Mouse (Mus musculus) left cerebral cortex, postnatal 14 days (tissue): ENCODE data around the gene Sh3kbp1. TPM values are rescaled to one million over a fixed set of nuclear protein-coding genes. Genes with fewer than 3 reads are reported as not detected.
"Not testable (repeated sequence)": the region's sequence is repeated elsewhere in the genome, so short reads cannot be mapped to it uniquely, and the experiment has no call there.

ENCODE experiments used
- DNase-seq, 2 experiments: peaks; one replicate each; pipeline ENCODE4 v3.0.0; 2021 to 2022; ENCODE audit warnings: low spot score in 2 of 2, mixed read lengths in 1 of 2
- intact Hi-C: fragments of 180-260 bp; cut with DNase I; formaldehyde crosslinking; loops from one replicate; pipeline ENCODE4 v1.15.1; 2025
- long read RNA-seq, 2 experiments: library from polyadenylated mRNA; stranded (forward); transcript quantifications; one replicate each; pipeline ENCODE4 v2.0.0; 2021
- total RNA-seq, 2 experiments: library from RNA; stranded (reverse); gene quantifications; 2 replicates each; pipeline ENCODE4 v1.2.3; 2021

Gene Sh3kbp1
- 10 to 100 TPM; 49.4 to 59.4 TPM for total RNA-seq
- long read RNA-seq, experiment 1, full-length matches to known transcripts, result 17 of 41 reads
- long read RNA-seq, experiment 1, partial matches to known transcripts, result 7 of 41 reads
- long read RNA-seq, experiment 1, other reads (novel, unspliced or antisense), result 17 of 41 reads
- long read RNA-seq, experiment 2, full-length matches to known transcripts, result 16 of 35 reads
- long read RNA-seq, experiment 2, partial matches to known transcripts, result 5 of 35 reads
- long read RNA-seq, experiment 2, other reads (novel, unspliced or antisense), result 14 of 35 reads

DNA sequence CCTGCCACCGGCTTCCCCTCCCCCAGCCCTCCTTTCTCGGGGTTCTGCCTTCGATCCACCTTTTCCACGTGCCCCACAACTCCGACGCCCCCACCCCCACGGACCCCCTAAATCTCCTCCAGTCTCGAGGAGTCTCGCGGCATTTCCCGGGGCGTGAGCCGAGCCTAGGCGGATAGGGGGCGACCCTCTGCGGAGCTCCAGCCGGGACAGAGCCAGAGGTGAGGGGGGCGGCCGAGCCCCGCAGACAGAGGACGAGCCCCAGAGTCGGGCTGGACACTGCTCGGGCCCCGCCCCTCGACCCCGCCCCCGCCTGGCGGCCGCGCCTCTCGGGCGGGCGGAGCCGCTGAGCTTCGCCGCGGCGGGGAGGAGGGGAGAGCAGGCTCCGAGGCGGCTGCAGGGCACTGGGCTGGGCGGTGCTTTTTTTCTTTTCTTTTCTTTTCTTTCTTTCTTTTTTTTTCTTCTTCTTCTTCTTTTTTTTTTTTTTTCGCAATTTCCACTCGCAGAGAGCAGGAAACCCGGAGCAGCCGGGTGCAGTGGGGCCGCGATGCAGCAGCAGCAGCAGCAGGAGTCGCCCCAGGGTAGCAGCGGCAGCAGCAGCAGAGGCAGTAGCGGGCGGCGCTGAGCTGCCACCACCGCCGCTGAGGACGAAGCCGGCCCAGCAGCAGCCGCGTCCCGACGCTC, at the start of gene Sh3kbp1:
Sh3kbp1 (plus strand) TSS at position 366 of the 681 bp plus-strand sequence.
- peak; percentile 22 to 50 for DNase-seq
- intact Hi-C loops, result loop anchor here (2.0 to 10.0 kb wide), 5 partner anchors 128 to 488 kb away; no protein-coding TSS in a partner anchor

GRCm38 (mm10) chrX:159584738-159585137, 42.3 kb upstream of the Sh3kbp1 start:
- DNase-seq, intact Hi-C loops: not testable (repeated sequence)

DNA sequence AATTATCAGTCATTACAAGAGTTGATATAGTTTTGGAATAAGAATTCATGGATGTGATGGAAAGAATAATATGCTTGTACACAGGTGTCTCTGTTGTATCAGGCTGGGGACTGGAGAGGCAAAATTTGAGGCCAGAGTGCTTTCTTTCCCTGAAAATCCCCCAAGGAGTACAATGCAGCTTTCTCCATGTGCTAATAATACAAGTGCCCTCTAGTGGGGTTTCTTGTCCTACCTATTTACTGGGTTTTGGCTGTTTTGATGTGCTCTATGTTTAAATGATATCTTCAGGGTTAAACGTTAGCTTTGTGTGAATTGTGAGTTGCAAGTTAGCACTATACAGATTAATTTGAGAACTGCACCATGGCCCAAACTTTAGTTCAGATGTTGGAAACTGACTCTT, 35.4 kb upstream of the Sh3kbp1 start:
- intact Hi-C loops, result no loop called here

GRCm38 (mm10) chrX:159597502-159597901, 29.6 kb upstream of the Sh3kbp1 start:
- intact Hi-C loops, result no loop called here
- DNase-seq, result no peak

More for the DNA sequence above, 35.4 kb upstream of the Sh3kbp1 start:
- DNase-seq, result no peak

- DNase-seq, result no peak
- intact Hi-C loops, result no loop called here
These were observed 22.2 kb upstream of the Sh3kbp1 start for GRCm38 (mm10) chrX:159604832-159605231.

GRCm38 (mm10) chrX:159606936-159607335, 20.1 kb upstream of the Sh3kbp1 start:
- intact Hi-C loops, result no loop called here
- DNase-seq, result peak; percentile 13 to 20

GRCm38 (mm10) chrX:159626208-159626906, 715 bp upstream of the Sh3kbp1 start:
- peak; percentile 39 to 45 for DNase-seq
- intact Hi-C loops, result loop anchor here (2.0 to 10.0 kb wide), 5 partner anchors 128 to 488 kb away; no protein-coding TSS in a partner anchor

GRCm38 (mm10) chrX:159627588-159628566, 805 bp downstream of the Sh3kbp1 start:
- intact Hi-C loops, result loop anchor here (2.0 to 10.0 kb wide), 5 partner anchors 127 to 487 kb away; no protein-coding TSS in a partner anchor
- peak; percentile 12 to 14 for DNase-seq

GRCm38 (mm10) chrX:159628629-159629028, 1.6 kb downstream of the Sh3kbp1 start:
- DNase-seq, result no peak
- intact Hi-C loops, result loop anchor here (5.0 to 10.0 kb wide), 4 partner anchors 126 to 486 kb away; no protein-coding TSS in a partner anchor

- intact Hi-C loops, result loop anchor here (5.0 to 10.0 kb wide), 4 partner anchors 126 to 486 kb away; no protein-coding TSS in a partner anchor
- no peak for DNase-seq
These were observed 2.1 kb downstream of the Sh3kbp1 start for GRCm38 (mm10) chrX:159629203-159629602.

- no peak for DNase-seq
- intact Hi-C loops, result no loop called here
These were observed 11.6 kb downstream of the Sh3kbp1 start for GRCm38 (mm10) chrX:159638500-159639227.

DNA sequence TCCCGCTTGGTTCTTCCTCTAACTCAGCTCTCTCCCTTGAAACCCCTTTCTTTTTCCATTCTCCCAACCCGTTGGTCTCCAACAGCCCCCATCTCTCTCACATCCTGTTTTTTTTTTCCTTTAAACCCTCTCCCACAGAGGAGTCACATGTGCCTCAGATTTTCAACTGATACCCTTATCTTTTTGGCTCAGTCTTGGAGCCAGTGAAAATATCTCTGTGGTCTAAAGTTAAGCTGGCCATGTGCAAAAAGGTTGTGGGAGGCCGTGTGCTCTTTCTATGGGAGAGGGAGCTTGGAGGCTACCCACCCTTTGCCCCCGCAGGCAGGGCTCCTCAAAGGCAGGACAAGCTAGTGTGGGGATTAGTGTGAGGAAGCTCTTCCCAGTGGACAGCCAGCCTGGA, 12.9 kb downstream of the Sh3kbp1 start:
- no peak for DNase-seq
- intact Hi-C loops, result no loop called here

GRCm38 (mm10) chrX:159645314-159645713, 18.2 kb downstream of the Sh3kbp1 start:
- intact Hi-C loops, result no loop called here

DNA sequence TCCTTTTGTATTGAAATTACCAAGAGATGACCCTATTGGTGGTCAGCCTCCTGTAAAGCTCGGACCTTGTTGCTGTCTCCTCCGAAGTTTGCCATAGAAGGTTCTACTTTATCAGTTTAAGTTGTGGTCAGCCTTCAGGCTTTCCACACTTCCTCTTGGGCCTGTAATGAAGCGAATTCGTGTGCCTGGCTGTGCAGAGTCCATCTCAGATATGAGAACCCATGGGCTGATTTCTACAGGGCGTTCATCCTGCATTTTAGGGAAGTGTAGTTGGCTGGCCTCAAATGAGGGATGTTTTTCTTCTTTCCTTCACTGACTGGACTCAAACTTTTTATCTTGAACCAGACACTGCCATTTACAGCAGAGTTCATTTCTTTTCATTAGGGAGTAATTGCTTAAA, 20.5 kb downstream of the Sh3kbp1 start:
- intact Hi-C loops, result no loop called here
- no peak for DNase-seq

More at GRCm38 (mm10) chrX:159645314-159645713, 18.2 kb downstream of the Sh3kbp1 start:
- no peak for DNase-seq

DNA sequence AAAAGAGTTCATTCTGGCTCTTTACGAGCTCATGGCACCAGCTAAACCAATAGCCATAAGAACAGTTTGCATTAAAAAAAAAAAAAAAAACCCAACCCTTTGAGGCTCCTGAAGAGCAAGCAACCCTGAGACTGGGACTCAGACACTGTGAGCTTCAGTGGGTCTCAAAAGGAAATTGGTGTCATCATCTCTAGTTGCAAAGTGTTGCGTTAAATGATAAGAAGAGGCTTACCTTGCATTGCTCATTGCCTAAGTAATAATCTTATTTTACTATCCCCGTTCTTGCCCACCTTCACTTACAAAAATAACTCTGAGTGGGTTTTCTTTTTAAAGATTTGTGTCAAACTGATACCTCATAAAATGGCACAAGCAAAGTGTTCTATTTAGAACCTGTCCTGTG, 21.5 kb downstream of the Sh3kbp1 start:
- no peak for DNase-seq
- intact Hi-C loops, result no loop called here

- intact Hi-C loops, result no loop called here
- DNase-seq, result no peak
These were observed 23.1 kb downstream of the Sh3kbp1 start for GRCm38 (mm10) chrX:159650130-159650678.

DNA sequence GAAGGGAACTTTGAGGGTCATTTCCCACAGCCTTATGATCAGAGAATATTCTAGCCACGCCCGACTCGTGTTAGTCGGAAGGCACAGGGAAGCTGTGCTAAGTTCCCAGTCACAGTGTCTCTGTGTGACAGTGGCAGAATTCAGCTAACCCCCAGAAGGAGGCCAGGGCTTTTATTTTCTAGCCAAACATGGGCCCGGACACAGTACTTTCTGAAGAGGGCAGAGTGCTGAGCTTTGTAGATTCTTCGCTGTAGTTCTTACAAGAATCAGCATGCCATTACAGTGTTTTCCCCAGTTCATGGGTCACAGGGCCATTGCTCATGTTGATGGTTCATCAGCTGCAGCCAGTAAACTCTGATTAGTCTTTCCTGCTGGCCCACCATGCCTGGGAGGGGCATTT, 23.7 kb downstream of the Sh3kbp1 start:
- intact Hi-C loops, result no loop called here
- no peak for DNase-seq

- intact Hi-C loops, result no loop called here
- DNase-seq, result no peak
These were observed 44.3 kb downstream of the Sh3kbp1 start for GRCm38 (mm10) chrX:159671388-159671787.
